Mouse (Mus musculus): Measurements from ENCODE around the gene Rbm47. TPM values are rescaled to one million over a fixed set of nuclear protein-coding genes. Genes with fewer than 3 reads are reported as not detected.

Rbm47 gene
- total RNA-seq, 2 experiments from 2014 or later: 2.3 to 3.7 TPM

- no peak for DNase-seq
- intact Hi-C loops (cut with DNase I): no loop called here
Measured at GRCm38 (mm10) chr5:65986426-65986825, 186.5 kb downstream of the Rbm47 start.

GRCm38 (mm10) chr5:65975731-65976130 is 197.2 kb downstream of the Rbm47 start:
- intact Hi-C loops (cut with DNase I): no loop called here
- no peak for DNase-seq

DNA sequence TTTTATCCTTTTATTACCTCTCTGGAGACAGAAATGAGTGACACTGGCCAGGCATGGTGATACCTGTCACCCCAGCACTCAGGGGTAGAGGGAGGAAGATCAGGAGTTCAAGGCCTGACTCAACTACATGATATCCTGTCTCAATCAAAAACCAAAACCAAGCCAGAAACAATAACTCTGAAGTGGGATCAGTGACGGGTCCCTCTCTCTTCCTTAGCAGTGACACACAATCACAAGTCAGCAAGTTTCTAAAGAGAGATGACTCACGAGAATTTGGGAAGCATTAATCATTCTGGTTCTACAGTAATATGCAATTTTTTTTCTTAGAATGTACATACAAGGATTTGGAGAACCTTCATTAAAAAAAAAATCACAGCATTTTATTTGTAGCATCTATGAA is 199.7 kb downstream of the Rbm47 start:
- intact Hi-C loops (cut with DNase I): no loop called here
- DNase-seq: no peak

DNA sequence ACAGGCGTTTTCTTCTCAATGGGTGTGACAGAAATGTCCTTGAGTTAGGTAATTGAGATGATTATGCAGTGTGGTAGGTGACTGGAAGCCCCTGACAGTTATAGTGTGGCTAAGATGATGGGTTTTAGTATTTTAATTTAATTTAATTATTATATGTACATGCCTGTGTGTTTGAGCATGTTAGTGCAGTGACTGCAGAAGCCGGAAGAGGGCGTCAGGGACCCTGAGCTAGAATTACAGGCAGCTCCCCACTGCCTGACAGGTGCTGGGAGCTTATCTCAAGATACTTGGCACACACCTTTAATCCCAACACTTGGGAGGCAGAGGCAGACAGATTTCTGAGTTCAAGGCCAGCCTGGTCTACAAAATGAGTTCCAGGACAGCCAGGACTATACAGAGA is 204.9 kb downstream of the Rbm47 start:
- intact Hi-C loops (cut with DNase I): no loop called here

GRCm38 (mm10) chr5:65967091-65967490 is 205.8 kb downstream of the Rbm47 start:
- DNase-seq: no peak
- intact Hi-C loops (cut with DNase I): no loop called here

More for the DNA sequence above, 204.9 kb downstream of the Rbm47 start:
- no peak for DNase-seq

Small RNA genes within 50 kb of the gene (microRNA-seq; reads per million reads assigned to microRNA genes)
- gene Gm25952: 0 reads per million in 2 experiments

Other genes starting within 250 kb of the Rbm47 start
- gene Chrna9, start 238.2 kb downstream of the Rbm47 start, total RNA-seq (2021): under 1 TPM in 1 of 2 experiments, not detected in 1; 0.55 TPM
- not detected for gene 9130230L23Rik, start 168.8 kb downstream of the Rbm47 start, total RNA-seq (2021)
- gene Nsun7, start 86.8 kb upstream of the Rbm47 start, total RNA-seq (2021): under 1 TPM; 0.07 TPM

Data from heart, postnatal 10 days (tissue).